Mouse (Mus musculus): ENCODE data around the gene Aqp1. TPM values are rescaled to one million over a fixed set of nuclear protein-coding genes. Genes with fewer than 3 reads are reported as not detected.

Gene Aqp1
- 259 TPM for polyA plus RNA-seq (2021)

DNA sequence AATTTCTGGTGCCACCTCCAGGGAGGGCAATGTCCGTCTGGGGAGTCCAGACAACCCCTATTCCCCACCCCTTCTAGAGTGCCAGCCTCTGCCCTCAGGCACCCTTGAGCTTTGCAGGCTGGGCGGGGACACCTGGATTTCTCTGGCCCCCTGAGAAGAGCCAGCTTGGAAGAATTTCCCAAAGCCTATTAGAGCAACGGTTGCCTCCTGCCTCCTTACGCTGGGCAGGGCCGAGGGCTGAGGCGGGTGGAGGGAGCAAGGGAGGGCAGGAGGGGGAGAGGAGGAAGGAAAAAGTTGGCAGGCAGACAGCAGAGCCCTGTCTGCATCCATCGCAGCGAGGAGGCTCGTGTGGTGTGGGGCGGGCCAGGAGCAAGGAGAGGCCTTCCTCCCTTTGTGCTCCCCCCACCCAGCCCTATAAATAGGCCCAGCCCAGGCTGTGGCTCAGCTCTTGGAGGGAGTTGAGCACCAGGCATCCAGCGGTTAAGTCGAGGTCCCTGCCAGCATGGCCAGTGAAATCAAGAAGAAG is at the start of gene Aqp1:
Gene Aqp1, plus strand, starts transcription at position 444 of the 526 bp plus-strand sequence.
- in situ Hi-C loops (cut with MboI; ENCODE audit: low pct_unique_long_range_greater_than_20kb) = no loop called here
- TF ChIP-seq CTCF (IDR thresholded peaks at IDR 0.05) = no peak
- ATAC-seq (peak; percentile 57), DNase-seq (ENCODE audit: low read depth, low spot score) (no peak)
- ChIA-PET CTCF (interaction anchor here (1.1 to 1.6 kb wide), 2 partner anchors 17 kb away, joined by 3 to 5 read pairs; no protein-coding TSS in a partner anchor), POLR2A (interaction anchor here (0.5 to 1.7 kb wide), 2 partner anchors 13 to 55 kb away, joined by 3 to 4 read pairs; no protein-coding TSS in a partner anchor)
- H3K27me3 ChIP-seq = no peaks in the 10 kb centered on the region

DNA sequence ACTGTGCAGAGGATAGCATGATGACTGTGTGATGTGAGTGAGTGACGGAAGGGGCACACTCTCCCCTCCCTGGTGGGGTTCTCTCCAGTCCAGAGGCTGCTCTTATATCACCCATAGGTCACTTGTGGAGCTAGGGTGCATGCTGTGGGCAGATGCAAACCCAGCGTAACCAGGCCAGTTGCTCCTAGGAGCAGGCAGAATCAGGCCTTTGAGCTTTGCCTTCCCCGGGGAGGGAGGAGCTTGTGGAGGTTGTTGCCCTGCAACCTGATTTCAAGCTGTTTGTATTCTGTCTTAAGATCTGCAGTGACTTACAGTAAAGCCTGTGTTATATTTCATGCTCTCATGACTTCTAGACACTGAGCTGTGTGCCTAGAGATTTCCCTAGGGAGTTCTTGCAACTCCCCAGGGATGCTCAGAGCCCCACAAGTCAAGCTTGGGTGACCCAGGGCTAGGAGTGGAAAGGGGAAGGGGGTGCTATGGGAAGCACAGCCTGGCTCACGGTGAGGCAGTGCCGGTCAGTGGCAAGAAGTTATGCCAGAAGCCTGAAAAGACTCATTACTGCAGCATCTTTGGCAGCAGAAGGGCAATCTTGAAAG is 48.1 kb upstream of the Aqp1 start:
- POLR2A ChIA-PET = interaction anchor here (1.0 kb wide), 1 partner anchor 11 kb away, joined by 4 read pairs; no protein-coding TSS in a partner anchor
- in situ Hi-C loops (cut with MboI; ENCODE audit: low pct_unique_long_range_greater_than_20kb) = no loop called here
- CTCF ChIA-PET = no interaction called here
- H3K27me3 ChIP-seq = no peaks in the 10 kb centered on the region
- ATAC-seq (peak; percentile 75), DNase-seq (ENCODE audit: low read depth, low spot score) (peak; percentile 79)
- no peak for TF ChIP-seq CTCF (IDR thresholded peaks at IDR 0.05)

DNA sequence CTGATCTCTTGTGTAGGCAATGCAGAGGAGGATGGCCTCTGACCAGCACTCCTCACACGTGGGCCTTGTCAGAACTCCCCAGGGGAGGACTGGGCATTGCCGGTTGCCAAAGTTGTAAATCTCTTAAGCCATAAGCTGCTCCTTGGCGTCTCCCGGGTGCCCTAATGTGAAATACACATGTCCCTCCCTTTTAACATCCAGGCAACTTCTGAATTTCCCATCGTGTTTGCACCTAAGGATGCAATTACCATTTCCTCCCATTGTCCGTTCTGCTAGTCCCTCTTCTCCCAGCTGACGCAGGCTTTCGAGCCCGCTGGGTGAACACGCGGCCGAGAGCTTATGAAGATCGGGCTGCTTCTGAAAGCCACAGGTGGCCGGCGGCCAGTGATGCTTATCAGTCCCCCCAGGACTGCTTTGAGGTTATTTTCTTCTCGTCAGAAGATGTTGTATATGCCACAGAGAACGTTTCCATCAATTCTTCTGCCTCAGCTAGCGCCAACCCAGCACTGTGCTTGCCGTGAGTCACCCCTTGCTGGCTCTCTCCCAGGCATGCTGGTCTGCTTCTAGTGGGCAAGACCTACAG is 41.6 kb upstream of the Aqp1 start:
- ChIA-PET CTCF (interaction anchor here (1.4 to 1.9 kb wide), 2 partner anchors 8 to 15 kb away, joined by 3 to 4 read pairs; no protein-coding TSS in a partner anchor), POLR2A (no interaction called here)
- ATAC-seq = peak; percentile 57
- DNase-seq (ENCODE audit: low read depth, low spot score) = peak; percentile 75
- TF ChIP-seq CTCF (IDR thresholded peaks at IDR 0.05) = no peak
- H3K27me3 ChIP-seq = no peaks in the 10 kb centered on the region
- in situ Hi-C loops (cut with MboI; ENCODE audit: low pct_unique_long_range_greater_than_20kb) = no loop called here

DNA sequence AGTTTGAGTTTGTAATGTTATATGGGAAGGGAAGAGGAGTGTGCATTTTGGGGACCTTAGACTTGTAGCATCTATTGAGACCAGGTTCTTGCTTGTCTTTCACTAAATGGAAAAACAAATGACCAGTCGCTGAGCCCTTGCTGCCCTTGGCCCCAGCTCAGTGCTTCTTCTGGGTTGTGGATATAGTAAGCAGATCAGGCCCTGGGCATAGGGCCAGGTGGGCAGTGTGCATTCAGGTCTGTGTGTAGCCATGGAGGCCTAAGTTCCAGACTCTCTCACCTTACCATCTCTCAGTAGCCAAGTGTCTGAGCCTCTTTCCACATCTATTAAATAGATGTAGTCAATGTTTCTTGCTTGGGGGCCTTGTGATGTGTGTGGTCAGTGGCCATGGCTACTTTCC is 40.9 kb upstream of the Aqp1 start:
- POLR2A ChIA-PET = interaction anchor here (0.5 kb wide), 1 partner anchor 59 kb away, joined by 3 read pairs; no protein-coding TSS in a partner anchor
- ATAC-seq (no peak), DNase-seq (ENCODE audit: low read depth, low spot score) (peak; percentile 37)
- H3K27me3 ChIP-seq = no peaks in the 10 kb centered on the region
- no peak for TF ChIP-seq CTCF (IDR thresholded peaks at IDR 0.05)
- in situ Hi-C loops (cut with MboI; ENCODE audit: low pct_unique_long_range_greater_than_20kb) = no loop called here
- CTCF ChIA-PET = no interaction called here

DNA sequence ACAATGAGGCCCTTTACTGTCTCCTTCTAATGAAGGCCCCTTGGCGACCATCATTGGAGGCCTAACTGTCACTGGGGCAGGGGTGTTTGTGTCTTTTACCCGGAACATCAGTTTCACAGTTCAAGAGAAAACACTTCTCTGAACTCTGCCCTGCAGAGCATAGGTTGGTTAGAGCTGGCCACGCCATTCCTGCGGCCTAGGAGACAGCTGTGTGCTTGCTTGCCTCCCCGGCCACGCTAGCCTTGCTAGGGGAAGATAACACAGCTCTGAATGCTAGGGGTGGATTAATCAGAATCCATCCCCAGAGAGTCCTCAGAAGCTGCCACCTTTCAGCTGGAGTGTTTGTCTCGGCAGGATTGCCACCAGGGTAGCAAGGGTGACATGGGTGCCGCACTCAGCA is 36.8 kb upstream of the Aqp1 start:
- ChIA-PET POLR2A (no interaction called here), CTCF (interaction anchor here (1.6 kb wide), 1 partner anchor 10 kb away, joined by 4 read pairs; no protein-coding TSS in a partner anchor)
- DNase-seq (ENCODE audit: low read depth, low spot score) (no peak), ATAC-seq (no peak)
- no peak for TF ChIP-seq CTCF (IDR thresholded peaks at IDR 0.05)
- H3K27me3 ChIP-seq = no peaks in the 10 kb centered on the region
- in situ Hi-C loops (cut with MboI; ENCODE audit: low pct_unique_long_range_greater_than_20kb) = no loop called here

DNA sequence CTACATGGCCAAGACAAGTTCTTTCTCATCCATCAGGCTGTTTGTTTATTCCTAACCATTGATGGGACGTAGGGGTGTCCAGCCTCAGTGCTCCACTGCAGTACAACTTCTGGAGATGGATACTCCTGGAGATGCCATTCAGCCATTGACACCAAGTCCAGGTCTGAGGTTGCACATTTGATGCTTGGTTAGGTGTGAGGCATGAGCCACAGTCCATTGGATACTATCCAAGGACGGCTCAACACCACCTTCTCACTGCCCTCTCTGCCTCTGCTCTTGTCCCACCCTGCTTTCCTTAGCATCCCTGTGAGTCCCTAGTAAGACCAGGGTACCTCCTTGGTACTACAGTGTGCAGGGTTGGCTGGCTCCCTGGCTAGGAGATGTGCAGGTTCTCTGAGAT is 36.3 kb upstream of the Aqp1 start:
- DNase-seq (ENCODE audit: low read depth, low spot score) = no peak
- TF ChIP-seq CTCF (IDR thresholded peaks at IDR 0.05) = no peak
- in situ Hi-C loops (cut with MboI; ENCODE audit: low pct_unique_long_range_greater_than_20kb) = no loop called here
- ChIA-PET CTCF (interaction anchor here (0.9 to 1.6 kb wide), 2 partner anchors 10 kb away, joined by 4 read pairs; no protein-coding TSS in a partner anchor), POLR2A (no interaction called here)
- no peaks in the 10 kb centered on the region for H3K27me3 ChIP-seq
- peak; percentile 57 for ATAC-seq

DNA sequence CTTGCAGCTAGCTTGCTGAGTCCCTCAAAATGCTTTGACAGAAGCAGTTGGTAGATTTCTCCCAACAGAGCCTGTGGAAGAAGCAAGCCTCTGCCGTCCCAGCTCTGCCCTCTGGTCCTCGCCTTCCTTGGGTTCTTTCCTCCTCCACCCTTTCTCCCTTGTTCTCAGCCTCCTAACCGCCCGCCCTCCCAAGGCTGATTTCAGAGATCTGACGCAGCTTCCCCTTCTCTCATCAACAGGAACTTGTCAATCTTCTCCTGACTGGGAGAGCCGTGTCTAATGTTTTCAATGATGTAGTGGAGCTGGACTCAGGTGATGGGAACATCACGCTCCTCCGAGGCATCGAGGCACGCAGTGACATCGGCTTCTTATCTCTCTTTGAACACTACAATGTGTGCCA is 35.5 kb upstream of the Aqp1 start:
- ATAC-seq = no peak
- no peak for TF ChIP-seq CTCF (IDR thresholded peaks at IDR 0.05)
- DNase-seq (ENCODE audit: low read depth, low spot score) = no peak
- ChIA-PET CTCF (interaction anchor here (0.9 to 1.6 kb wide), 4 partner anchors 9 to 60 kb away, joined by 3 to 4 read pairs (median 4); no protein-coding TSS in a partner anchor), POLR2A (no interaction called here)
- no peaks in the 10 kb centered on the region for H3K27me3 ChIP-seq
- in situ Hi-C loops (cut with MboI; ENCODE audit: low pct_unique_long_range_greater_than_20kb) = no loop called here

DNA sequence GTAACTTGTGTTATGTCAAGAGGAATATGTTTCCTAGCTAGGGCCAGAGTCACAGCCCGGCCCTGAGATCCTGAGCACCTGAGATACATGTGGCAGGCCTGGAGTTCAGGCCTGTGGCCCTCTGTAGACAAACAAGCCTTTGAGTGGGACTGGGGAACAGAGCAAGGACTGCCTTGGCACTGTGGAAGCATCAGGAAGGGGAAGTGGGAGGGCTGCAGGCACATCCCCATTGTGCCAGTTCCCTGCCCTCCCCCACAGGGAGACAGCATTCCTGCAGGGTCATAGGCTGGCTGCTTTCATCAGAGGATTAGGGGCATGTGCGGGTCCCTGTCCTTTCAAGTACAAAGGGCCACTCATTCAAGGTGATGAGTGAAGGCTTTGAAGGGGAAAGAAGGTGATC is 26.1 kb upstream of the Aqp1 start:
- ChIA-PET CTCF (interaction anchor here (1.6 kb wide), 1 partner anchor 10 kb away, joined by 4 read pairs; no protein-coding TSS in a partner anchor), POLR2A (no interaction called here)
- in situ Hi-C loops (cut with MboI; ENCODE audit: low pct_unique_long_range_greater_than_20kb) = no loop called here
- DNase-seq (ENCODE audit: low read depth, low spot score) = no peak
- TF ChIP-seq CTCF (IDR thresholded peaks at IDR 0.05) = no peak
- H3K27me3 ChIP-seq = no peaks in the 10 kb centered on the region
- ATAC-seq = no peak

DNA sequence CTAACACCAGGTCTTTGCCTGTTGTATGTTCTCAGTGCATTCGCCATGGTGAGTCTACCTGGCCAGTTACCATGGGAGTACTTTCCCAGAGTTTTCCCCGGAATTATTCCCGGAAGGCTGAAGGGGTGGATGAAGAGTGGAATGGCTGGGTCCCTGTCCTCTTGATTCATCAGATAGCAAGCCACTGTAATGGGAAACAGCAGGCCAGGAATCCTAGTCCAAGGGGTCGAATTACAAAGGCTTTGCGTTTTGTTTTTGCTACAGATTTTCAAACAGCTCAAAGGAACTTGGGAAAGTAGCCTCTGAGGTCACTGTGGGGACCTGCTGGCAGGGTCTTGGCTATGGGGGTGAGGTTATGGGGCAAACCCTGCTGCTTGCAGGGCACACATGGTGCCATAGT is 24.3 kb upstream of the Aqp1 start:
- in situ Hi-C loops (cut with MboI; ENCODE audit: low pct_unique_long_range_greater_than_20kb) = no loop called here
- DNase-seq (ENCODE audit: low read depth, low spot score) = no peak
- no peak for TF ChIP-seq CTCF (IDR thresholded peaks at IDR 0.05)
- ChIA-PET POLR2A (no interaction called here), CTCF (no interaction called here)
- no peaks in the 10 kb centered on the region for H3K27me3 ChIP-seq
- ATAC-seq = no peak

DNA sequence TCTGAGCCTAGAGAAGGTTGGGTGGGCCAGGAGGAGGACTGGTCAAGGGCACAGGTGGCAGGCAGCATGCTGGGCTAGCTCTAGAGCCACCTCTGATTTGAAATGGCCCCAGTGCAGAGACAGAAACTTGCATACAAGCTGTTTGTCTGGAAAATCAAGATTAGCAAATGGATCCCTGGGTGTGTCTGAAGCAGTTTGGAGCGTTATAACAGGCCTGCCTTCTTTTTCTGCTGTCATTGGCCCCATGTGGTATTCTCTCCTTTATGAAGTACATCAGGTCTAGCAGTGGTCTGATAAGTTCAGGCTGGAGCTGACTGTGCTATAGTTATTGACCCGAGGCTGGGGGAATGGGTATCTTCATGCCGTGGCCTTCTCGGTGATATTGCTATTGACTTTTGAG is 22.3 kb upstream of the Aqp1 start:
- no peak for ATAC-seq
- TF ChIP-seq CTCF (IDR thresholded peaks at IDR 0.05) = no peak
- ChIA-PET CTCF (interaction anchor here (1.4 kb wide), 1 partner anchor 78 kb away, joined by 3 read pairs; no protein-coding TSS in a partner anchor), POLR2A (no interaction called here)
- in situ Hi-C loops (cut with MboI; ENCODE audit: low pct_unique_long_range_greater_than_20kb) = no loop called here
- DNase-seq (ENCODE audit: low read depth, low spot score) = no peak
- H3K27me3 ChIP-seq = no peaks in the 10 kb centered on the region

DNA sequence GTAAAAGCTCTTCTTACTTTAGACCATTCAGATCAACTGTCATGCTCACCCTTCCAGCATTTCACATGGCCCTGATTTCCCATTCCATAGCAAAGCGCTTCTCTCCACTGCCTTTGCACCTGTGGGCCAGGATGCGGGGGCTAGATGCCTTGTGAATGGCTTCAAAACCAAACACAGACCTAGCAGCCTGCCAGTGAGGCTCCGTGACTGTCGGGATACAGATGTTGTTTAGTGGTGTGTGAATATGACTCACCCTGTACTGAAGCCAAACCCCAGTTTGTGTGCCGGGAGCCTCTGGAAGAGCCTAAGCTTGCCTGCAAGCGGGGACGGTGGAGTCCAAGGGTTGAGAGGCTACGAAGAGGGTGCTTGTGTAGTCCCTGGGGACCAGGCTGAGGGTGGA is 21.6 kb upstream of the Aqp1 start:
- POLR2A ChIA-PET = no interaction called here
- DNase-seq (ENCODE audit: low read depth, low spot score) (peak; percentile 31), ATAC-seq (peak; percentile 53)
- in situ Hi-C loops (cut with MboI; ENCODE audit: low pct_unique_long_range_greater_than_20kb) = no loop called here
- H3K27me3 ChIP-seq = no peaks in the 10 kb centered on the region
- CTCF ChIA-PET = interaction anchor here (1.4 kb wide), 1 partner anchor 77 kb away, joined by 3 read pairs; no protein-coding TSS in a partner anchor
- TF ChIP-seq CTCF (IDR thresholded peaks at IDR 0.05) = no peak

Measured in Patski (cell line).